Mouse (Mus musculus): Measurements from ENCODE around the gene Zfp654.

DNA sequence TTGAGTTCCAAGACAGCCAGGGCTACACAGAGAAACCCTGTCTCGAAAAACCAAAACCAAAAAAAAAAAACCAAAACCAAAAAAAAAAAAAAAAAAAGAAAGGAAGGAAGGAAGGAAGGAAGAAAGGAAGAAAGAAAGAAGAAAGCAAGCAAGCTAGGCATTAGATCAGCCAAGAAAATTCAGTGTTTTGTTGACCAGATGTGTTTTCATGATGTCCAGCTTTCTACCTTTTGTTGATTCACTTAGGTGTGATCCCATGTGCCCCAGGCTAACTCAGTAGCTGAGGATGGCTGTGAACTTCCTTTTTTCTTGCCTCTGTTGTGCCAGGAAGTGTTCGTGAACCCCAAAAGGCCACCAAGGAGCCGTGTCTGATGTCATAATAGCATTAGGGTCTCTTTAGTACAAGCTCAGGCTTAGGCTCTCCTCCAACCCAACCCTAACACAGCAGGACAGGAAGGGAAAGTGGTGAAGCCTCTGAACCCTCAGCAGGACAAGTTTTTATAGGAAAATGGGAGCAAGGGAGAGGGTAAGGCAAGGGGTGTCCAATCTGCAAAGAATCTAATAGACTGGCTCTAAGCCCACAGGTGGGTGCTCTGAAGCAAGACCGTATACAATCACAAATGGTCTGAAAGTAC, 25.3 kb upstream of the Zfp654 start:
- TF ChIP-seq CTCF (IDR thresholded peaks at IDR 0.05; ENCODE audit: borderline replicate concordance, insufficient read depth, low read depth, low read length) (no peak), POLR2A (IDR thresholded peaks at IDR 0.05; ENCODE audit: borderline replicate concordance, insufficient read depth, low read length) (no peak)
